Mouse (Mus musculus) forelimb bud, embryonic 11.5 days (tissue): ENCODE measurements around the gene Lrmda.

ENCODE experiments used
- DNase-seq: peaks from one replicate; pipeline ENCODE4 v3.0.0-alpha.2; 2012; ENCODE audit warnings: low read depth, low spot score

Gene Lrmda

GRCm38 (mm10) chr14:22091306-22091705 lies 71.8 kb downstream of the Lrmda start:
- peak; percentile 81 for DNase-seq

GRCm38 (mm10) chr14:22093124-22093523 lies 73.6 kb downstream of the Lrmda start:
- DNase-seq = peak; percentile 54

GRCm38 (mm10) chr14:22101961-22102805 lies 82.7 kb downstream of the Lrmda start:
- no peak for DNase-seq

DNA sequence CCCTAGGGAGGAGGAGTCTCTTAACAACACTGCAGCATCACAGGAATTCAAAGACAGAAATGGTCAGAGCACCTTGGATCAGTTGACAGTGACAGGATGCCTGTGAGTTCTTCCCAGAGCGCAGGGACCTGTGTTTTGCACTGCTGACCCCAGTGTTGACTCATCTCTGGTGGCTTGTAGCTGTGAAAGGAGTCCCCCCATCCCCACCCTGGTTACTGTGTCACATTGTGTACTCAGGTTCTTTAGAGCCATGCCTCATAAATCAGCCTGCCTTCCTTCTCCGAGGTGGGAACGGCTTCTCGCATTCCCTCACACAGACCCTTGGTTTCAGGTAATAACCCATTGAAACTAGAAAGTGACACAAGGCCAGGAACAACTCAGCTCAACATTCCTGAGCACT lies 86.3 kb downstream of the Lrmda start:
- no peak for DNase-seq

DNA sequence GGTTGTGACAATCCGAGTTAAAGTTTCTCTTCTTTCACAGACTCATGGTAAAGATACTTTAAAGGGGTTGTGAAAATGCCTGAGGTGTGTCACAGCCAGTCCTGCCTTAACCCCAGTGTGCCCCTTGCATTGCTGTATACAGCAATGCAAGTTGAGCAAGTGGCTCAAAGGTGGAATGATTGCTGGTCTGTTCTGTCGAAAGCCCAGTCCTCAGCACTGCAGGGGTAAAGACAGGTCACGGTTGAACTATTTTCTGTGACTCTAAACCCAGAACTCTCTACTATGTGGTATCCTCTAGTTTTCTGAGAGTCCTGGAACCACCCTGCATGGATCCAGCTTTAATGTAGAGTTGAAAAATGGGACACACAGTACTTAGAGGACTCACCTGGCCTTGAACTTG lies 87.3 kb downstream of the Lrmda start:
- no peak for DNase-seq

DNA sequence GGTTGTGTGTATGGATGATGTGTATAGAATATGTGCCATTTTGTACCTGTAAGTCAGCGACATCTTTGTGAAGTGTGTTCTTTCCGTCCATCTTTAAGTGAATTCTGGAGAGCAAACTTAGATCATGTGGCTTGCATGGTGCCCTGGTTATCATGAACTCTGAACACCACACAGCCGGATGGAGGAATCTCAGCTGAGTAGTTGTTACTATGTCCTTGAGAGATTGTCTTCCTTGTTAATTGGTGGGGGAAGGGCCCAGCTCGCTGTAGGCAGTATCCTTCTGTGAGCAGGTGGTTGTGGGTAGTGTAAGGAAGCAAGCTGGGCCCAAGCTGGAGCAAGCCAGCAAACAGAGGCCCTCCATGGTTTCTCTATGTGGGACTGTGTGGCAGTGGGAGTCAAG lies 89.9 kb downstream of the Lrmda start:
- no peak for DNase-seq

- no peak for DNase-seq
Observed at GRCm38 (mm10) chr14:22113463-22114361, 94.2 kb downstream of the Lrmda start.

- peak; percentile 80 for DNase-seq
Observed at GRCm38 (mm10) chr14:22114651-22115351, 95.3 kb downstream of the Lrmda start.

GRCm38 (mm10) chr14:22118096-22118495 lies 98.6 kb downstream of the Lrmda start:
- no peak for DNase-seq

GRCm38 (mm10) chr14:22118512-22118911 lies 99.0 kb downstream of the Lrmda start:
- DNase-seq = peak; percentile 55

DNA sequence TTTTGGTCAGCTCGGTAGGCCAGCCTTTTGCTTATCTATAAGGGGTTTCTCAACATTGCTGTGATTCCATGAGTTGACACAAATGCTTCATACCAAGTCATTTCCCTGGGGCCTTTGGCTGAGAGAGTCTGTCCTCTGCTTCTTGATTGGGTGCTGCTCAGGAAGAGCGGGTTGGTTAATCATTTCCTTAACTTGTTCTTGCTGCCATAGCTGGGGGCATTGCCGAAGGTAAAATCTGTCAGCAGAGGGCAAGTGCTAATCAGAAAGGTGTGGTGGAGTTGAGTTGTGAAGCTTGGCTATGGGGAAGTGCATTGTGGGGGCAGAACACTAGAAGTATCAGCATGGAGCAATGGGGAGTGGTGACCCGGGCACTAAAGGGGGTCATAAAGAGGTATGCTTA lies 106.8 kb downstream of the Lrmda start:
- DNase-seq = no peak

DNA sequence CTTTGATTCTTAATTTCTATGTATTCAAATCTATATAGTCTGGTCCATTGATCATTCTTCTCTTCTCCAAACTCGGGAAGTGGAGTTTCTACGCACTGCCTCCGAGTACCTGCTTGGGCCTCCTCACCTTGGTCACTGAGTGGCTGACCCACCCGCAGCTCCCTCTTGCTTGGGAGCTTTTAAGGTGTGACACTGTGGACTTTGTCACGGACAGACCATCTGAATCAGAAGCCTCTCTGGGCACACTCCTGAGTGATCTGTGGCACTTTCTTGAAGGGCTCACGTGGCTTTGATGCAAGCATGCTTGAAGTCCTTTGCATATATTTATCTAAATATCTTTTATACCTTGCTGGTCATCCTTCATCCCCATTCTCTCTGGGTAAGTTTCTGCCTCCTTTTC lies 107.3 kb downstream of the Lrmda start:
- no peak for DNase-seq

DNA sequence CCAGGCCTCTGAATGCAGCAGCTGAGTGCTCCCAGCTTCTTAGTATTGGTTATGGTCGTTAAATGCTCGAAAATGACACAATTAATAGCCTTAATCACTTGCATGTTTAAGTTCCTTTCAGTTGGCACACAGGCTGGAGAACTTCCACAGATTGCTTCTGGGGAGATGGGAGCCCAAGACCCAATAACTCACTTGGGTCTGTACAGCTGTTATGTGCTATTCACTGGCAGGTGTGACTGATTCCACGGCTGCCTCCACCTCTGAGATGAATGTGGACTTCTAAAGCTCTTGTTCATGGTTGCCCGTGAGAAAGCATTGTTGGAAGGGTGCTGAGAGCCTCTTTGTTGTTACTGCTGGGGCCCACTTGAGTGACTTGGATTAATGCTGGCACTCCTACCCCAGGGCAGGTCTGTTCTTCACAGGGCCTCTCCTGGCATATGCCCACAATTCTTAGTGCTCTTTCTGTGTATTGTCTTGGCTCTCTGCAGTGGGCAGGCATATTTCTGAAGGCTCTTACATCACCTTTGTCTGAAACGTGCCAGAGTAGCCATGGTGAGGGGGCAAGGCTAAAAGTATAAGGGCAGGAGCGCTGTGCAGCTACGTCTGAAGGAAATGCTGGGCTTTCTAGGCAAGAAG lies 111.6 kb downstream of the Lrmda start:
- no peak for DNase-seq

DNA sequence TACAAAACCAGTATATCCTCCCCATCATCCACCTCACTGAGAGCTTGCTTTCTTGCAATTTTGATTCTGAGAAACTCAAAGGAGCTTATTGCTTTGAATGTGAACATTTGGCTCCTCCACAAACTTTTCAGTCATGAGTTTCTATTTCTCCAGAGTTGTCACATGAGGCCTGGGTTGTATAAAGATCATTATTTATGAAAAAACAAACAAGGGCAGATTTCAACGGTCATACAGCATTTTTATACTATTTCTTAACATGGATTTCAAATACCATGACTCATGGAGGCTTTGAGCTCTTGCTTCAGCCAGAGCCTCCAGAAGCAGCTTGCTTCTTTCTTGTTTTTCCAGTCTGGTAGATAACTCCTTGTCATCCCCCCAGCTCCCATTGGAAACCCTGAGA lies 119.8 kb downstream of the Lrmda start:
- no peak for DNase-seq

DNA sequence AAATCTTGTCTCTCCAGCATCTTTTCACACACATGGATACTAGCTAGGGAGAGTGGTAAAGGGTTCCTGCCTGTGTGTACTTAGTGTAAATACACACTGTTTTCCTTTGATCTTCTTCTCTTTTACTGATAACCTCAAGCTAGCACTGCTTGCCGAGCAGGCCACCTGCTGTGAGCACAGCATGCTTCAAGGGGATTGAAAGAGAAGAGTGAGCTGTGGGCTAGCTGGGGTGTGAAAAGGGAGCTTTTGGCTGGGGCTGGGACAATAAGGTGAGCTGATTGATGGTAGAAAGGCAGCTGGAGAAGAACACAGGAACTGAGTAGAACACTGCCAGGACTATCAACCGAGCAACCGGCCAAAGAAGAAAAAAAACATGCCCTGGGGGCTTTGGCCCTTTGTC lies 124.5 kb downstream of the Lrmda start:
- DNase-seq = no peak

GRCm38 (mm10) chr14:22145863-22146262 lies 126.4 kb downstream of the Lrmda start:
- DNase-seq = no peak

GRCm38 (mm10) chr14:22146508-22147044 lies 127.1 kb downstream of the Lrmda start:
- no peak for DNase-seq

- no peak for DNase-seq
Observed at GRCm38 (mm10) chr14:22147341-22148024, 128.0 kb downstream of the Lrmda start.

DNA sequence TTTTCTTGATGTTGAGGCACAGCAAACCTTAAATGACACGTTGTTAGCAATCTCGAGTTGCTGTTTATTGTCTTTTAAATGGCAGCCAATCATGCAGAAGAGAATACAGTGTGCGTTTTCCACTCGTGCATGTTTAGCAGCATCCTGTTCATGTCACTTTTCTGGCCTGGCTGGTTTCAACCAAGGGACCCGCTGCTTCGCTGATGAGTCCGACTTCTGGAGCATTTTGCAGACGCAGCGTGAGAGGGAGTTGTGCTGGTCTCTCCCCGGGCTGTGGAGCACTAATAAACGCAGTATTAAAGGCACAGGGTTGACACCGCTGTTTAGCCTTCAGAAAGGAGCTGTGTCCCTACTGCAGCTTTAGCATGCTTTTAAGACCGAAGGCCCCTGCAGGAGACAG lies 133.2 kb downstream of the Lrmda start:
- no peak for DNase-seq

DNA sequence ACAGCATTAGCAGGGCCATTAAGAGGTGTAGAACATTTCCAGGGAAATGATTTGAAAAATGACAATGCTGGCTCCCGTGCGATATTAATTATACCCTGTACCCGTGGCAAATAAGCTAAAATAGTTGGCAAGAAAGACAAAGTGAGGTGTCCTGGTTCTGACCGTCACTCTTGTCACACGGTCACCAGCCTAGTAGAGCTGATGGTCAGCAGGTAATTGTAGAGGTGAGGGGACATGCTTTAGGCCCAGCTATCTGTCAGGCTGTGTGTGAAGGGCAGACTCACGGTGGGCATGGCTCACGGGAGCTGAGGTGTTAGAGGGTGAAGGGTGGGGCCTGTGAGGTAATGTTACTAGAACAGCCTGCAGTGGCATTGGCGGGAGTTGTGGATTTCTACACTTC lies 134.6 kb downstream of the Lrmda start:
- DNase-seq = no peak

DNA sequence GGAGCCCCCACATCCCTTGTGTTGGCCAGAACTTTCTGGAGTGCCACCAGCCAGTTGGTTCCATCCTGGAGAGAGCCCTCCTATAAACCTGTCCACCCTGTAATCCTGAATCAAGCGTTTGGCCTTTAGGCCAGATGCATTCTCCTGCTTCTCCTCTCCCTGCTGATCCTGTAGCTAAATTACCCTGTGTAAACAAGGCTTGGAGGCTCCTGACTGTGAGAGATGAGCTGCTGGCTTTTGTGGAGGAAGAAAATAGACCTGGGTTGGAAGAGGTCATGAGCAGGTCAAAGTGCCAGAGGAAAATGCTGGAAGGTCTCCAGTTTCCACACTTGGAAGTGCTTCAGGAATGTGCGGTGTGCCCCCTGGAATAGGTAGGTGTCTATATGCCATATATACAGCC lies 135.5 kb downstream of the Lrmda start:
- no peak for DNase-seq
